Mouse (Mus musculus) erythroblast, embryonic 14.5 days (primary cell): ENCODE measurements around the gene Ctdspl.

Experiments
- GATA1 ChIP-seq: IDR thresholded peaks from 2 replicates; pipeline ENCODE4 v1.6.1; 2012; ENCODE audit warnings: low read length, inconsistent platforms, mixed read lengths
- TAL1 ChIP-seq: IDR thresholded peaks from 3 replicates; pipeline ENCODE4 v1.6.1; 2012; ENCODE audit warnings: low read length, inconsistent platforms, mixed read lengths

DNA sequence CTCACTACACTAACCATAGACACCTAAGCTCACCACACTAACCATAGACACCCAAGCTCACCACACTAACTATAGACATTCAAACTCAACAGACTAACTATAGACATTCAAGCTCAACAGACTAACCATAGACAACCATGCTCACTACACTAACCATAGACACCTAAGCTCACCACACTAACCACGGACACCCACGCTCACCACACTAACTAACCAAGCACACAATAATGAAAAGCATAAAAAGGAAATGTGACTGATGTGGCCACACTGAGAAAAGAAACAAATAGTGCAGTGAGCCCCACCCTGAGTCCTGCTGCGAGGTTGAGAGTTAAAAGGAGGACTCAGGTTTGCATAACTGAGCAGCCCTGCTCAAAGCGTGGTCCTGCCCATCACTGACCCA is 129.1 kb downstream of the Ctdspl start:
- TF ChIP-seq TAL1 (no peak), GATA1 (no peak)
